Mouse (Mus musculus) brown adipose tissue, adult 24 weeks (tissue): Measurements from ENCODE around the gene Tas2r138. TPM values are rescaled to one million over a fixed set of nuclear protein-coding genes. Genes with fewer than 3 reads are reported as not detected.
"Not testable (repeated sequence)": the region's sequence is repeated elsewhere in the genome, so short reads cannot be mapped to it uniquely, and the experiment has no call there.

Source experiments
- H3K27ac ChIP-seq: fragments of 200-500 bp; replicated peaks from 2 replicates; pipeline ENCODE4 v1.5.1; 2012; ENCODE audit warnings: low read depth, mild to moderate bottlenecking, low read length
- H3K4me1 ChIP-seq: fragments of 200-500 bp; 2 replicates; pipeline ENCODE4 v1.6.1; 2012; ENCODE audit warnings: low read length, mixed read lengths; ENCODE audit not compliant: control insufficient read depth, insufficient read depth, insufficient read length
- H3K4me3 ChIP-seq: fragments of 200-500 bp; 2 replicates; pipeline ENCODE4 v1.5.1; 2012; ENCODE audit warnings: low read depth, mild to moderate bottlenecking, low read length, moderate library complexity; ENCODE audit not compliant: insufficient read depth
- polyA plus RNA-seq: library from polyadenylated mRNA; stranded (reverse); fragments of >200 nt; gene quantifications from 2 replicates; pipeline ENCODE4 v1.2.4, GENCODE M21; 2012; ENCODE audit not compliant: missing spikeins, insufficient read depth, insufficient read length

Tas2r138 gene
- polyA plus RNA-seq = not detected in 2 replicates

- Histone ChIP-seq H3K27ac (no peak within 1 kb of the TSS), H3K4me3 (no peak within 1 kb of the TSS), H3K4me1 (no peaks in the 10 kb centered on the region)
Measured at GRCm38 (mm10) chr6:40613260-40613852, at the start of gene Tas2r138. Gene Tas2r138 (minus strand): TSS chr6:40613310.

- Histone ChIP-seq H3K4me1 (no peaks in the 10 kb centered on the region), H3K27ac (no peak overlapping the region), H3K4me3 (no peak overlapping the region)
Measured at GRCm38 (mm10) chr6:40660930-40661329, 47.8 kb upstream of the Tas2r138 start.

GRCm38 (mm10) chr6:40650953-40651352, 37.8 kb upstream of the Tas2r138 start:
- Histone ChIP-seq H3K4me1 (no peaks in the 10 kb centered on the region), H3K4me3 (no peak overlapping the region), H3K27ac (no peak overlapping the region)

- H3K4me1 ChIP-seq = no peaks in the 10 kb centered on the region
- H3K4me3 ChIP-seq = no peak overlapping the region
- no peak overlapping the region for H3K27ac ChIP-seq
Measured at GRCm38 (mm10) chr6:40645701-40646100, 32.6 kb upstream of the Tas2r138 start.

GRCm38 (mm10) chr6:40640710-40641538, 27.8 kb upstream of the Tas2r138 start:
- Histone ChIP-seq H3K4me1 (no peaks in the 10 kb centered on the region), H3K27ac (no peak overlapping the region), H3K4me3 (no peak overlapping the region)

GRCm38 (mm10) chr6:40637755-40638154, 24.6 kb upstream of the Tas2r138 start:
- Histone ChIP-seq H3K4me1 (no peaks in the 10 kb centered on the region), H3K4me3 (no peak overlapping the region)

GRCm38 (mm10) chr6:40635559-40635958, 22.4 kb upstream of the Tas2r138 start:
- H3K4me3 ChIP-seq = no peak overlapping the region
- H3K4me1 ChIP-seq = no peaks in the 10 kb centered on the region
- H3K27ac ChIP-seq = no peak overlapping the region

More at GRCm38 (mm10) chr6:40637755-40638154, 24.6 kb upstream of the Tas2r138 start:
- no peak overlapping the region for H3K27ac ChIP-seq

- no peak overlapping the region for H3K4me3 ChIP-seq
- H3K27ac ChIP-seq = no peak overlapping the region
- H3K4me1 ChIP-seq = no peaks in the 10 kb centered on the region
Measured at GRCm38 (mm10) chr6:40634640-40635071, 21.5 kb upstream of the Tas2r138 start.

- H3K4me3 ChIP-seq = no peak within 1 kb of the TSS
- no peaks in the 10 kb centered on the region for H3K4me1 ChIP-seq
- H3K27ac ChIP-seq = no peak within 1 kb of the TSS
Measured at GRCm38 (mm10) chr6:40628406-40629000, 15.4 kb upstream of the Tas2r138 start, which contains the start of gene Mgam. Gene Mgam (plus strand): TSS chr6:40628831.

- no peaks in the 10 kb centered on the region for H3K4me1 ChIP-seq
- H3K27ac ChIP-seq = no peak overlapping the region
- H3K4me3 ChIP-seq = no peak overlapping the region
Measured at GRCm38 (mm10) chr6:40626111-40626510, 13.0 kb upstream of the Tas2r138 start.

- H3K4me1 ChIP-seq = no peaks in the 10 kb centered on the region
- no peak overlapping the region for H3K4me3 ChIP-seq
- H3K27ac ChIP-seq = no peak overlapping the region
Measured at GRCm38 (mm10) chr6:40617965-40618364, 4.9 kb upstream of the Tas2r138 start.

GRCm38 (mm10) chr6:40610244-40610643, 2.9 kb downstream of the Tas2r138 start:
- no peak overlapping the region for H3K27ac ChIP-seq
- H3K4me3 ChIP-seq = no peak overlapping the region
- no peaks in the 10 kb centered on the region for H3K4me1 ChIP-seq

GRCm38 (mm10) chr6:40607431-40607830, 5.7 kb downstream of the Tas2r138 start:
- Histone ChIP-seq H3K4me3 (no peak overlapping the region), H3K4me1 (no peaks in the 10 kb centered on the region), H3K27ac (no peak overlapping the region)

- H3K27ac ChIP-seq, H3K4me1 ChIP-seq, H3K4me3 ChIP-seq: not testable (repeated sequence)
Measured at GRCm38 (mm10) chr6:40598546-40598945, 14.6 kb downstream of the Tas2r138 start.

GRCm38 (mm10) chr6:40594804-40595550, 18.1 kb downstream of the Tas2r138 start:
- H3K27ac ChIP-seq = no peak overlapping the region
- no peaks in the 10 kb centered on the region for H3K4me1 ChIP-seq
- no peak overlapping the region for H3K4me3 ChIP-seq
